Mouse (Mus musculus): Measurements from ENCODE around the gene Tmem252.

GRCm38 (mm10) chr19:24724362-24724761 lies 50.6 kb downstream of the Tmem252 start:
- no peak for TF ChIP-seq GATA1 (IDR thresholded peaks at IDR 0.05; ENCODE audit: low read length)
- no peak for TF ChIP-seq TAL1 (IDR thresholded peaks at IDR 0.05; ENCODE audit: low read length)

Data from erythroblast, embryonic 14.5 days (primary cell).